In the genomic region with DNA sequence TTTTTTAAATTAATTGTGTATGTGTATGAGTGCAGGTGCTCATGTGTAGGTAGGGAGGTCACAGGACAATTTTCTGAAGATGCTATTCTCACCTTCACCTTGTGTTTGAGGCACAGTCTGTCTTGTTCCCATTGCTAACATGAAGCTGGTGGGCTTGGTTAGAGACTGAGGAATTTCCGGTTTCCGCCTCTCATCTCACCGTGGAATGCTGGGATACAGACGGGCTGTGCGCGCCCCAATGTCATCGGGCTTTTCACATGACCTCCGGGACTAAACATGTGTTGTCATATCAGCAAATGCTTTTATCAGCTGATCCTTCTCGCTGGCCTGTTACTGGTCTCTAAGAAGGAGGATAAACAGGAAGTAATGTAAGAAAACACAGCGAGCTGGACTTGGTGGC, we compare ENCODE assay signal across 18 mouse cellular contexts.
"Had no signal": no experiment of that assay in that cellular context is flagged by ENCODE, and none has a peak within 500 bp of the region (broad histone marks: within the 10 kb centered on the region; RNA-seq: fewer than 3 reads in every experiment).

No protein-coding gene starts in this region.

- DNase-seq: lung, adult 18-20 months; lung, embryonic 14.5 days; lung, postnatal 10 days; lung, postnatal 4 days; midbrain, embryonic 14.5 days; retina, postnatal 1 day; right cerebral cortex, adult 18-20 months; right cerebral cortex, postnatal 25 days; thymus, postnatal 14 days; thymus, postnatal 36 days had no signal

- H3K27ac ChIP-seq: midbrain, embryonic 10.5 days; midbrain, embryonic 12.5 days; neural tube, embryonic 13.5 days; neural tube, embryonic 15.5 days; stomach, embryonic 15.5 days; stomach, postnatal 0 days had no signal

- H3K27me3 ChIP-seq: midbrain, embryonic 12.5 days; neural tube, embryonic 13.5 days; neural tube, embryonic 15.5 days; stomach, embryonic 15.5 days had no signal

- H3K9me3 ChIP-seq: midbrain, embryonic 10.5 days; midbrain, embryonic 12.5 days; neural tube, embryonic 13.5 days; neural tube, embryonic 15.5 days; stomach, embryonic 15.5 days had no signal

- H3K4me1 ChIP-seq: midbrain, embryonic 12.5 days; neural tube, embryonic 15.5 days; stomach, embryonic 15.5 days had no signal

- H3K4me3 ChIP-seq: midbrain, embryonic 10.5 days; midbrain, embryonic 12.5 days; myocyte; neural tube, embryonic 13.5 days; neural tube, embryonic 15.5 days; stomach, embryonic 15.5 days had no signal

- H3K36me3 ChIP-seq: midbrain, embryonic 10.5 days; midbrain, embryonic 12.5 days; neural tube, embryonic 13.5 days; neural tube, embryonic 15.5 days; stomach, embryonic 15.5 days had no signal

- H3K9ac ChIP-seq: lung, embryonic 14.5 days; midbrain, embryonic 12.5 days; neural tube, embryonic 13.5 days; neural tube, embryonic 15.5 days; stomach, embryonic 15.5 days had no signal

- ATAC-seq: midbrain, embryonic 16.5 days had no signal
